Mouse (Mus musculus) brain, embryonic 18.5 days (tissue): Measurements from ENCODE around the gene Tldc1.

Source experiments
- DNase-seq: peaks from one replicate; pipeline ENCODE4 v3.0.0-alpha.2; 2012; ENCODE audit warnings: low read depth, low spot score

Gene Tldc1

DNA sequence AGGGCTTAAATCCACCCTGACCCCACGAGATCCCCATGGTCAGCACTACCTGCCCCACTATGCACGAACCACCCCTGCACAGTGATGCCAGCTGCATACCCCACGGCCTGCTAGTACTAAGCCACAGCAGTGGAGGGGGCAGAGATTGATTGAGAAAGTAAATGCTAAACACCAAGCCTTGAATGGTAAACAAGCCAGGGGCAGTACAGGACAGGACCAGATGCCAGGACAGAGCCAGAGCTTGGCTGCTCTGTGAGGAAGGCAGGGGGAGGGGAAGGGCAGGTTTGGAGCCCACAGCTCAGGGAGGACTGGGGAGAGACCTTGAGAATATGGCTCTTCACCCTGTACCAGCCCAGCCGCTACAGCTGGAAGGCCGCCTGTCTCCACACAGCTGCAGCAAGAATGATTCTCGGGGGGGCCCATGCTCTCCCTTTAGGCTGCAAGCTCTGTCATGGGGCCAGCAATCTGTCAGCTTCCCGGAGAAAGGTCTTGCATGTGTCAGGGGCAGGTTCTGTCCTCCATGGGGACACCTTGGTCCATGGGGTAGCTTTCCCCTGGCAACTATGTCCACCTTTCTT, 1.5 kb downstream of the Tldc1 start:
- no peak for DNase-seq

- DNase-seq, result no peak
Measured at GRCm38 (mm10) chr8:119765761-119766444, 12.3 kb downstream of the Tldc1 start.

DNA sequence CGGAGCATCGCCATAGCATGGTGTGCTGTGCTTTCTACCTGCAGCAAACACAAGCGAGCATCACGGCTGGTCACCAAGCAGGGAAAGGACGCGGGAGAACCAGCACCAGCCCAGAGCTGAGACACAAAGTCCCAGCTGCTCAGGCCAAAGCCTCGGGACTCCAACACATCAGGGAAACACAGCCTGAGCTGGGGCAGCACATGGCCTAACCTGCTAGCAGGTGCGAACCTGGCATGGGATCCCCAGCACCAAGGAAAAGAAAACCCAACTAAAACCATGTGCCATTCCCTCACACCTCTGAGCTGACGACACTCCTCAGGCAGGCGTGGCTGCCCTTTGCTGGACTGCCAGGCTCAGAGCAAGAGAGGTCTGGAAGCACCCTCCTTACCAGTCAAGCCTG, 12.9 kb downstream of the Tldc1 start:
- DNase-seq, result no peak

DNA sequence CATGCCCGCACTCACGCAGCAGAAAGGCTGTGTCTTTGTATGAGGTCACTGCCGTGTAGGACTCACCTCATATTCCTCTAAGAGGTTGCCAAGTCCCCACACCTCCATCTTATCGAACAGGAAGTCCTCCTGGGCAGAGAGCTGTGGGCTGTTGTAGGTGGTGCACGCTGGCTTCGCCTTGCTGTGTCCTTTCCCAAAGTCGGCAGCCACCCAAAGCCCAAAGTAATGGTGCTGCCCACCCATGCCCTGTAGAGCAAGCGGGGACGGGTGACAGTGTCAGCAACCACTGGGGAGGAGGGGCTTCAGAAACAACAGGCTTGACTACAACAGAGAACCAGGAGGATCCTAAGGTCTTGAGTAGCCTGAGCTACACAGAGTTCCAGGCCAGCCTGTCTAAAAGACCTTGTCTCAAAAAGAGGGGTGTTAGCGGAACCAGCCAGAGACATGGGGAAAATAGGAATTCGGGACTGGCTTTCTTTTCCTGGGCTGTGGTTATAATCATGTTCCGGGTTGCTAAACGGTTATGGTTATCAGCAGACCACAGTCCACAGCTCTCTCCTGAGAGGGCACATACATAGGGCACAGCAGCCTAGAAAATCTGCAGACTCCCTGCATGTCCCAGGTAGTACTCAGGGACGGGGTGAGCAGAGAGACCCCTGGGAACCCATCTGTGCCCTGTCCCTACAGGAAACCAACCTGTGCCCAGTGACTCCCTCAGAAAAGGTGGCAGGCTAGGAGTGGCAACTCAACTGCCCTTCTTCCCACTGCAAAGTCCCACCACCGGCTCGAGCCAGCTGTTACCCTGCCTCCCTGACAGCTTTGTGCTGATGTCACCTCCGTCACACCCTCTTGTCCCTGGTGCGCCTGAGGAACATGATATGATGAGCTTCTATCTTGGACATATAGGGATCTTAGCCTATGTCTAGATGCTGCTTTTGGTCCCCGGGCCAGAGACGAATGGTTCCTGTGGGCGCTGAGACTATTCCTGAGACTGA, 15.7 kb downstream of the Tldc1 start:
- DNase-seq, result no peak

GRCm38 (mm10) chr8:119761692-119762091, 16.5 kb downstream of the Tldc1 start:
- no peak for DNase-seq

- DNase-seq, result no peak
Measured at GRCm38 (mm10) chr8:119756538-119756937, 21.7 kb downstream of the Tldc1 start.

GRCm38 (mm10) chr8:119756147-119756461, 22.1 kb downstream of the Tldc1 start:
- DNase-seq, result no peak

GRCm38 (mm10) chr8:119755238-119756146, 22.7 kb downstream of the Tldc1 start:
- no peak for DNase-seq

- no peak for DNase-seq
Measured at GRCm38 (mm10) chr8:119744604-119745003, 33.6 kb downstream of the Tldc1 start.

- DNase-seq, result no peak
Measured at GRCm38 (mm10) chr8:119743291-119744026, 34.8 kb downstream of the Tldc1 start.

- no peak for DNase-seq
Measured at GRCm38 (mm10) chr8:119742409-119742808, 35.8 kb downstream of the Tldc1 start.

- DNase-seq, result no peak
Measured at GRCm38 (mm10) chr8:119740634-119741033, 37.6 kb downstream of the Tldc1 start.

GRCm38 (mm10) chr8:119738129-119738907, 39.9 kb downstream of the Tldc1 start:
- DNase-seq, result no peak

GRCm38 (mm10) chr8:119737093-119737900, 40.9 kb downstream of the Tldc1 start:
- DNase-seq, result no peak

GRCm38 (mm10) chr8:119736348-119736917, 41.8 kb downstream of the Tldc1 start:
- no peak for DNase-seq

DNA sequence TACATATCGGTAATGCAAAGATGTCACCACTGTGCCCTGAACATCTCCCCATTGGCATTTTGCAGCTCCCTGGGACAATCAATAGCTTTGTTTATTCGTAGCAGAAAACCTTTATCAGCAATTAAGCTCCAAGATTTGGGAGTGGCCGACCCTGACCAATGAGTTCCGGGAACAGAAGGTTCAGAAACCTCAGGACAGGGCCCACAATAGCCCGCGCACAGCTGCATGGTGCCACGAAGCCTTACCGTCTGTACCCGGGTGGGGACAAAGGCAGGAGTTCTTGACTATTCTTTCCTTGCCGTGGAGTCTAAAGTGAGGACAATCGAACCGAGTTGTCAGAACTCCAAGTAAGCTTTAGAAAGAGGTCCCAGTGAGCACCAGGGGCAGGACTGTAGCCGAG, 46.1 kb downstream of the Tldc1 start:
- no peak for DNase-seq

DNA sequence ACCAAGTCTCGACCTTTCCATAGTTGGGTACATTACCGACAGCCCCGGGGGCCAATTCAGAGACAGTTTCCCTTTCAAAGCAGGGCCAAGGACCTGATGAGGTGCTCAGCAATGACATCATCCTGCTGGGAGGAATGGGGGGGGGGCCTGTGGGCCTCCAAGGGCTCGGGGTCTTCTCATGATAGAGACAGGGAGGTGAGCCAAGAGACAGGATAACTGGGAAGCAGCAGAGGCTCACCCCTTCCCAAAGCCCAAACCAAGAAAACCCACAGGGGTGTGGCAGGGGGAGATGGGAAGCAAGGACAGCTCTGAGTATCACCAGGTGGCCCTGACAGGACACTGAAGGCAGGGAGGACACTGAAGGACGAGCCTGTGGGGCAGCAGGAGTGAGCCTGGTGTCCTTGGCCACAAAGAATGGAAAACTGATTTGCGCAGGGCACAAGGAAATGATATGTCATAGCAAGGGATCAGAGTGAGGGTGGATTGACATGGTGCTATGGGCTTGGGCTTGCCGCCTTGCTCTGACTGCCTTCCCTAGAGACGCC, 49.8 kb downstream of the Tldc1 start:
- no peak for DNase-seq

DNA sequence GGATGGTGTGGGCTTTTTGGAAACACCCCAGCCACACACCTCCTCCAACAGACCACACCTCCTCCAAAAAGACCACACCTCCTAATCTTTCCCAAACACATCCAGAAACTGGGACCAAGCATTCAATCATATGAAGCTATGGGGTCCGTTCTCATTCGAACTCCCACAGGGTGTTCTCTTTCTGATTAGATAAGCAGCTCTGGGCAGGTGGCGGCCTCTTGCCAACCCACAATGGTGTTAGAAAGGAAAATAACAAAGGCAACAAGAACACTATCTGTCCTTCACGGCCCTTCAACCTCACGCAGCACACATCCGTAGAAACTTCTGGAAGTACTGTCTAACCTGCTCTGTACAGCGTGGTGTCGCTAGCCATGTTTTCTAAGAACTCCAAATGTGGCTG, 51.1 kb downstream of the Tldc1 start:
- no peak for DNase-seq

DNA sequence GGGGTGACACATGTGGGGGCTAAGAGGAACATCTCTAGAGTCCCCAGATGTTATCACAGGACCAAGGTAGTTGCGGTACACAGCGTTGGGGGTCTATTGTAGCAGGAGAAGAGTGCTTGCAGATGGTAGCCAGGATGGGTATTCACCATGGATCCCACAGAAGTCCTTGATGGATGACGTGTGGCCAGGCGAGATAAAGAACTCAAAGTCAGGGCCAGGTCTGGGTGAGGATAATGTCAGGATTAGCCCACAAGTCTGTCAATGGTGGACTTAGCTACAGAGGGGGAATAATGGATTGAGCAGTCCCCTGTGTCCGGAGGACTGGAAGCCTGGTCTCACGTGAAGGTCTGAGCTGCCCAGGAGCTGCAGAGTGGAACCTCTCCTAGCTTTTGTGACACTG, 53.6 kb downstream of the Tldc1 start:
- no peak for DNase-seq
